Mouse (Mus musculus): ENCODE results near the gene Slc6a15.

DNA sequence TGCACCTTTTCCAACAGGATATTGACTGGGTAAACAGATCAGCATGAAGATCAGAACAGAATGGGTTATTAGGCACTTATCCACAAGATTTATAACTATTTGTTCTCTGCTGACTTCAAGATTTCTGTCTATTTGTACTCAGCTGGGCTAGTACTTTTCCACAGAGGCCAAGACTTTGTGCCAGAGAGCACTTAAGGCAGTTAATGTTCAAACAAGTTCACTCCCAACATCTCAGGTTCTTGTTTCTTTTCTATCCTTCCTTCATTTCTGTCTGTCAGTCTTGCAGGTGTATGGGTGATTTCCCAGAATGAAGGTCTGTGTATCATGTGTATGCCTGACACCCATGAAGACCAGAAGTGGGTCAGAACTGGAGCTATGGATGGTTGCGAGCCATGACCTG lies 33.3 kb upstream of the Slc6a15 start:
- TF ChIP-seq CTCF (conservative IDR thresholded peaks at IDR 0.05 in 1 of 2, IDR thresholded peaks at IDR 0.05 in 1 of 2; ENCODE audit: low read depth in 2 of 2, low read length in 2 of 2) (no peak), JUND (conservative IDR thresholded peaks at IDR 0.05; ENCODE audit: low read depth, low read length) (no peak), MEF2A (IDR thresholded peaks at IDR 0.05; ENCODE audit: borderline replicate concordance, low read depth, low read length) (no peak), CHD2 (IDR thresholded peaks at IDR 0.05; ENCODE audit: low read length) (no peak), ZNF384 (IDR thresholded peaks at IDR 0.05; ENCODE audit: low read depth, low read length) (no peak), RCOR1 (conservative IDR thresholded peaks at IDR 0.05; ENCODE audit: low read depth, low read length) (no peak), BHLHE40 (IDR thresholded peaks at IDR 0.05; ENCODE audit: low read depth, low read length) (no peak), UBTF (IDR thresholded peaks at IDR 0.05; ENCODE audit: low read depth, low read length) (no peak), MAX (IDR thresholded peaks at IDR 0.05; ENCODE audit: low read length) (no peak), USF1 (IDR thresholded peaks at IDR 0.05; ENCODE audit: low read depth, low read length) (no peak), HCFC1 (IDR thresholded peaks at IDR 0.05; ENCODE audit: low read depth, low read length) (no peak), EP300 (IDR thresholded peaks at IDR 0.05; ENCODE audit: low read length) (no peak)

All from CH12.LX (cell line).